Mouse (Mus musculus) cerebellum, adult 2 months (tissue): ENCODE measurements around the gene Cdkl4. TPM values are rescaled to one million over a fixed set of nuclear protein-coding genes. Genes with fewer than 3 reads are reported as not detected.
"Not testable (repeated sequence)": the region's sequence is repeated elsewhere in the genome, so short reads cannot be mapped to it uniquely, and the experiment has no call there.

Experiments
- DNase-seq, 2 experiments: peaks; one replicate each; pipeline ENCODE4 v3.0.0; 2021
- H3K27ac ChIP-seq: fragments of 200-500 bp; 2 replicates; pipeline ENCODE4 v1.5.1; 2012; ENCODE audit warnings: low read length, control low read depth, inconsistent platforms; ENCODE audit not compliant: insufficient read depth
- H3K27me3 ChIP-seq: fragments of 200-500 bp; 2 replicates; pipeline ENCODE4 v1.6.1; 2012; ENCODE audit warnings: inconsistent platforms, mild to moderate bottlenecking, low read length, moderate library complexity; ENCODE audit not compliant: control insufficient read depth, insufficient read depth
- H3K4me1 ChIP-seq: fragments of 200-500 bp; 2 replicates; pipeline ENCODE4 v1.6.1; 2011; ENCODE audit warnings: low read length; ENCODE audit not compliant: control insufficient read depth, insufficient read depth
- H3K4me3 ChIP-seq: fragments of 200-500 bp; replicated peaks from 2 replicates; pipeline ENCODE3; 2011; ENCODE audit warnings: mild to moderate bottlenecking, low read depth, low read length, control low read depth; ENCODE audit not compliant: insufficient read depth
- CTCF ChIP-seq: fragments of 200-500 bp; IDR thresholded peaks from 2 replicates; pipeline ENCODE4 v1.5.1; 2011; ENCODE audit warnings: low read depth, mild to moderate bottlenecking, control low read depth, low read length, moderate library complexity, borderline replicate concordance; ENCODE audit not compliant: insufficient read depth
- POLR2A ChIP-seq: fragments of 200-500 bp; IDR thresholded peaks from 2 replicates; pipeline ENCODE4 v1.6.1; 2011; ENCODE audit warnings: low read length, control low read depth, borderline replicate concordance; ENCODE audit not compliant: insufficient read depth
- WGBS: fragments of 180-500 bp; shearing (Covaris S2); methylation state at CpG from one replicate; pipeline ENCODE4 v1.1.7; 2018; 5-methylcytosine and 5-hydroxymethylcytosine counted together
- polyA plus RNA-seq: library from polyadenylated mRNA; depleted of rRNA; stranded (reverse); fragments of >200 nt; gene quantifications from 2 replicates; pipeline ENCODE4 v1.2.3, GENCODE M21; 2012

The Cdkl4 gene
- polyA plus RNA-seq, 1 experiment: 1.3 TPM

DNA sequence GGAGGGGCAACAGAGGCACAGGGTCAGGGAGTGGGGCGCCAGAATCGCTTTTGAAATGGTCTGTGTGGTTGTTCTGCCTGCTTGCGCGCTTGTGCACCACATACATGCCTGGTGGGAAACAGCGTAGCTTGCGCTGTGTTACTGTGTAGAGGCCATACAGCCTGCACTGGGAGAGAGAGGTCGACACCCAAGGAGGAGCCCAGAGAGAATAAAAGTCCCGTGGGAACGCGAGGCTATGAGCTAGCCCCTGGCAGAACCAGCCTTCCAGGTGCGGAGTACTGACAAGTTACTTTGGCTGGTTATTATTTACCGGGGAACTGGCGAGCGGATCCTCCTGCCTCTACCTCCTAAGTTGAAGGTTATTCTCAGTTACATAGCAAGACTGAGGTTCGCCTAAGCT is 26.6 kb downstream of the Cdkl4 start:
- Histone ChIP-seq H3K27ac (no peak overlapping the region), H3K27me3 (no peaks in the 10 kb centered on the region), H3K4me3 (no peak overlapping the region), H3K4me1 (no peaks in the 10 kb centered on the region)
- no peak for DNase-seq
- 82% methylated on average over 15 of the region's 15 CpGs for WGBS
- TF ChIP-seq CTCF (no peak), POLR2A (no peak)

DNA sequence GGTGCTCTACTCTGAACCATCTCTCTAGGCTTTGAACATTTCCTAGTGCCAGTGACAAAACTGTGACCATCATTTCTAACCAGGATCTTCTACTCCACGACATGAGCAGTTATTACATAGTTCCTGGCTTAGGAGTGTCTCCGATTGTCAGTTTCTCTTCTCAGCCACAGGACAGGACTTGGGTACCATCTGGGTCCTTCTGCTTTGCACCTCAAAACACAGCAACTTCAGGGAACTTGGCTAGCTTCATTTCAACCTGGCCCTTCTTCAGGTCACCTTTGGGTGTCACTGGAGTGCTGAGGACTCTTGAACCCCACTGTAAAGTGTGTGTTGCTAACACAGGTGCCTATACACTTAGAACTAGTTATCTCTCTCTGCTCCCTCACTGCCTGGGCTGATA is 30.8 kb downstream of the Cdkl4 start:
- Histone ChIP-seq H3K27me3 (no peaks in the 10 kb centered on the region), H3K4me1 (no peaks in the 10 kb centered on the region), H3K27ac (no peak overlapping the region), H3K4me3 (no peak overlapping the region)
- WGBS: 87% methylated on average over 2 of the region's 2 CpGs
- DNase-seq: no peak
- TF ChIP-seq CTCF (no peak), POLR2A (no peak)

DNA sequence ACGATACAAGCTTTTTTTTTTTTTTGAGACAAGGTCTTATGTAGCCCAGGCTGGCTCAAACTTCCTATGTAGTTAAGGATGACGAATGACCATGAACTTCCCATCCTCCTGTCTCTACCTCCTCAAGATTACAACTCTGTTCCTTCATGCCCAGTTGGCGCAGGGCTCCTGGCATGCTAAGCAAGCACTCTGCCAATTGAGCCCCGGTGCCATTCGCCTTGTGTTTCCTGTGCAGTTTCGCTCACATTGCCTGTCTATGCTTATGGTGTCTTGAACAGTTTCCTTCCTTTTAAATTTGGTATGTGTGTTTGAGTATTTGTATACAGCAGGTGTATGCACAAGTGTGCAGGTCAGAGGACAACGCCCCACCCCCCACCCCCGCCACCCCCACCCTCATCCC is 31.4 kb downstream of the Cdkl4 start:
- Histone ChIP-seq H3K4me3 (no peak overlapping the region), H3K27ac (no peak overlapping the region), H3K27me3 (no peaks in the 10 kb centered on the region), H3K4me1 (no peaks in the 10 kb centered on the region)
- 53% methylated on average over 8 of the region's 8 CpGs for WGBS
- no peak for DNase-seq
- TF ChIP-seq CTCF (no peak), POLR2A (no peak)

DNA sequence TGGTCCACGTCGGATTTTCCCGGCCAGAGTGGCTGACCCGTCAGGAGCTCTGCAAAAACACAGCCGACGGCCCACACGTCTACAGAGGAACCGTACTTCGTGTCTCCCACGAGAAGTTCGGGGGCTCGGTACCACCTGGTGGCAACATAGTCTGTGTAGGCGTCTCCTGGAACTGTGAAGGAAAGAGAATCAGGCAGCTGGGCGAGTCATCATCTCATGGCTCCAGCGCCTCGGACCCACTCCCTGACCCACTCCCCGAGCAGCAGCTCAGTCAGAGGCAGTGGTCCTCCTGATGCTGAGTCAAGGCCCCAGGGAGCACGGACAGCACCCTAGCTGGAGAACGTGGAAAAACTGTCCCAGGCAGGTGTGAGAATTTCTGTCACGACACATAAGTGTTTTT is 34.0 kb downstream of the Cdkl4 start:
- TF ChIP-seq POLR2A (no peak), CTCF (no peak)
- Histone ChIP-seq H3K27ac (no peak overlapping the region), H3K27me3 (no peaks in the 10 kb centered on the region), H3K4me3 (no peak overlapping the region), H3K4me1 (no peaks in the 10 kb centered on the region)
- no peak for DNase-seq
- WGBS: 88% methylated on average over 20 of the region's 20 CpGs

DNA sequence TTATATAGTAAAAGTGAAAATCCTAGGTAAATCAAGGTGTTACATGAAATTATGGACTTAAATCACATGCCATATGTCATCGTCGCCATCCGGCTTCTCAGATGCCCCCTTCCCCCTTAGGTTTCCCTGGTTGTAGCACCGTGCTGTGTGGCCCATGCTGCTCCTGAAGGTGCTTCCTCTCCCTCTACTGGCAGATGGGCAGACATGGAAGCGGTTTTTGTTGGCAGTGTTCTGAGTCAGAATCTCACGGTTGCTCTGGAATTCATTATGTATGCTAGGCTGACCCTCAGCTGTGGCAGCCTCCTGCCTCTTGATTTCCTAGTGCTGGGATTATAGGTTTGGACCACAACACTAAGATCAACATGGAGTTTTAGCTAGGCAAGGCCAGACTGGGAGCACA is 40.5 kb downstream of the Cdkl4 start:
- DNase-seq: no peak
- H3K4me1 ChIP-seq: no peaks in the 10 kb centered on the region
- WGBS: 11% methylated on average over 6 of the region's 6 CpGs
- H3K4me3 ChIP-seq: no peak overlapping the region
- H3K27ac ChIP-seq: no peak overlapping the region
- TF ChIP-seq CTCF (no peak), POLR2A (no peak)
- no peaks in the 10 kb centered on the region for H3K27me3 ChIP-seq

DNA sequence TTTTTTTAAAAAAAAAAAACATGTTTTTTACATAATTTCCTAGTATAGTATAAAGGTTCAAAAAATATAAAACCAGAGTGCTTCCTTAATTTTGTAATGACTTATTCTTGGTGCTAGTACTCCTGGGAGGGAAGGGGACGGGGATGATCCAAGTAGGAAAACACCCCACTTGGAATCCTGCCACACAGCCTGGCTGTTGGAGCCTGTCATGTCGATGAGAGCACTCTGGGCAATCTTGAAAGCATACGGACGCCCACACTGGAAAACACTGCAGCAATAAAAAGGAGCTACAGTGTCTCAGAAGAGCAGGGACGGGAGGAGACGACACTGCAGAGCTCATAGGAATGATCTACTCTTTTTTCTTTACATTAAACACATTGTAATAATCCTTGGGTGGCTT is 42.0 kb downstream of the Cdkl4 start:
- H3K4me1 ChIP-seq: no peaks in the 10 kb centered on the region

DNA sequence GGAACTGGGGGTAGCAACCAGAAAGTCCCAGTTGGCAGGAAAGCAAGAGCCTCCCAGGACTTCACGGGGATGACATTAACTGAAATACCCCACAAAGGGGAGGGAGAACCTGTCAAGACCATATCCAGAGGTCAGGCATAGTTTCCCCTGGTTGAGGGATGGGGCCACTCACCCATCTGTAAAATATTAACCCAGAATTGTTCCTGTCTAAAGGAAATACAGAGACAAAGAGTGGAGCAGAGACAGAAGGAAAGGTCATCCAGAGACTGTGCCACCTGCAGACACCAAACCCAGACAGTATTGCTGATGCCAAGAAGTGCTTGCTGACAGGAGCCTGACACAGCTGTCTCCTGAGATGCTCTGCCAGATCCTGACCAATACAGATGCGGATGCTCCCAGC is 46.3 kb downstream of the Cdkl4 start:
- H3K4me1 ChIP-seq, H3K27ac ChIP-seq, H3K4me3 ChIP-seq, DNase-seq, H3K27me3 ChIP-seq: not testable (repeated sequence)
- 20% methylated on average over 2 of the region's 2 CpGs for WGBS

More for the DNA sequence above, 42.0 kb downstream of the Cdkl4 start:
- no peak for DNase-seq
- TF ChIP-seq CTCF (no peak), POLR2A (no peak)
- no peaks in the 10 kb centered on the region for H3K27me3 ChIP-seq
- WGBS: 21% methylated on average over 6 of the region's 6 CpGs
- H3K4me3 ChIP-seq: no peak overlapping the region
- H3K27ac ChIP-seq: no peak overlapping the region

DNA sequence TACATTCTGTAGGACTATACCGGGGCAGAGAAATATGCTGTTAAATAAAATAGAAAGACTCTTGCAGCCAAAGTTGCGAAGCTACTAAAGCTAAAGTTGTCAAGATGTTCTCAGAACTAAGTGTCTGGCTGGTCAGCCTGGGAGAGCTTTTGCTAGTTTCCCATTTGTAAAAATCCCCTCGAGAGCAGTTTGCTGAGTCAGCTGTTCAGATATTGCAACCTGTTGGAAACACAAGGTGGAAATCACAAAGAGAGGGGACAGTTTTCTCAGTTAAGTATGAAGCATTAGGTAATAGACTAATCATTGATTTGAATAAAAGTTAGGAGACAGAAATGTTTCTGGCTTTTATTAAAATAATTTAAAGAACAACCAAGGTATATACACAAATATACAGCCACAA is 54.4 kb downstream of the Cdkl4 start:
- no peak for DNase-seq
- WGBS: 89% methylated on average over 3 of the region's 3 CpGs
- no peaks in the 10 kb centered on the region for H3K4me1 ChIP-seq
- no peak overlapping the region for H3K27ac ChIP-seq
- no peak overlapping the region for H3K4me3 ChIP-seq
- no peaks in the 10 kb centered on the region for H3K27me3 ChIP-seq
- TF ChIP-seq POLR2A: no peak
- no peak for TF ChIP-seq CTCF

DNA sequence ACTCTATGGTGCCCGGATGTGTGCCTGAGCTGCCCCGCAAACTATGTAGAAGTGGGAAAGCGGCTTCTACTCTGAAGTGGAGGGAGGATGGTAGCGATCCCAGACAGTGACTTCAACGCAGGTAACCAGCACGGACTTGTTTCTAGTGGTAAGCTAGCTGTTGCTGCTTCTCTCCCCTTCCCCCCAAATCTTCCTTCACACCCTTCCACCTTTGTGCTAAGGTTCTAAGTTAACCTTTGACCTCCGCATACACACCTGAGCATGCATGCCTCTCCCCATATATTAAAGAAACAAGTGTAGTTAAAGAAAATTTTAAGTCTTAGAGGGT is 55.4 kb downstream of the Cdkl4 start:
- no peak for TF ChIP-seq CTCF
- no peak for TF ChIP-seq POLR2A
- Histone ChIP-seq H3K4me1 (no peaks in the 10 kb centered on the region), H3K27me3 (no peaks in the 10 kb centered on the region), H3K4me3 (no peak overlapping the region), H3K27ac (no peak overlapping the region)
- no peak for DNase-seq
- 79% methylated on average over 7 of the region's 7 CpGs for WGBS
